Mouse (Mus musculus) heart, embryonic 11.5 days (tissue): ENCODE results near the gene Hcn2. TPM values are rescaled to one million over a fixed set of nuclear protein-coding genes. Genes with fewer than 3 reads are reported as not detected.

Source experiments
- ATAC-seq: fragments of 200-750 bp; cut with Nextera tagmentation; replicated peaks from 2 replicates; pipeline ENCODE4 v1.8.0; 2017; ENCODE audit warnings: moderate library complexity; ENCODE audit not compliant: insufficient number of reproducible peaks, low FRiP score, low TSS enrichment
- H3K27ac ChIP-seq: fragments of 300-500 bp; sonication (generic); 2 replicates; pipeline ENCODE4 v1.5.1; 2014; ENCODE audit warnings: mild to moderate bottlenecking, low read depth, low read length
- H3K27me3 ChIP-seq: fragments of 300-500 bp; sonication (generic); 2 replicates; pipeline ENCODE4 v1.6.1; 2014; ENCODE audit warnings: mild to moderate bottlenecking, low read length, mixed read lengths; ENCODE audit not compliant: control insufficient read depth, insufficient read depth
- H3K36me3 ChIP-seq: fragments of 300-500 bp; sonication (generic); 2 replicates; pipeline ENCODE4 v1.6.1; 2014; ENCODE audit warnings: mild to moderate bottlenecking, low read length, moderate library complexity, mixed read lengths; ENCODE audit not compliant: control insufficient read depth, insufficient read depth
- H3K4me1 ChIP-seq: fragments of 300-500 bp; sonication (generic); 2 replicates; pipeline ENCODE4 v1.6.1; 2014; ENCODE audit warnings: low read length; ENCODE audit not compliant: control insufficient read depth, insufficient read depth
- H3K4me2 ChIP-seq: fragments of 300-500 bp; sonication (generic); 2 replicates; pipeline ENCODE4 v1.6.1; 2014; ENCODE audit warnings: mild to moderate bottlenecking, moderate library complexity
- H3K4me3 ChIP-seq: fragments of 300-500 bp; sonication (generic); 2 replicates; pipeline ENCODE4 v1.5.1; 2014; ENCODE audit warnings: low read depth, low read length
- H3K9ac ChIP-seq: fragments of 300-500 bp; sonication (generic); 2 replicates; pipeline ENCODE4 v1.6.1; 2014; ENCODE audit warnings: mild to moderate bottlenecking, low read depth, low read length, moderate library complexity
- H3K9me3 ChIP-seq: fragments of 300-500 bp; sonication (generic); replicated peaks from 2 replicates; pipeline ENCODE4 v1.6.1; 2016; ENCODE audit warnings: low read length; ENCODE audit not compliant: control insufficient read depth
- WGBS: fragments of 180-500 bp; shearing (Covaris S2); extraction: QIAGEN DNeasy Blood & Tissue Kit; methylation state at CpG from one replicate; pipeline ENCODE4 v1.1.7; 2014; ENCODE audit not compliant: insufficient replicate concordance; 5-methylcytosine and 5-hydroxymethylcytosine counted together
- polyA plus RNA-seq: library from polyadenylated mRNA; unstranded; fragments of >200 nt; fragmentation: Nextera tagmentation; extraction: Ambion mirVana; gene quantifications from 2 replicates; pipeline ENCODE4 v1.2.1, GENCODE M21; 2014

Gene Hcn2
- polyA plus RNA-seq, 1 experiment from 2014 or later: 0.13 TPM

- Histone ChIP-seq H3K9ac (no peak overlapping the region), H3K27ac (no peak overlapping the region), H3K4me3 (no peak overlapping the region), H3K36me3 (no peaks in the 10 kb centered on the region), H3K4me1 (no peaks in the 10 kb centered on the region), H3K27me3 (peaks cover 13% of the 10 kb centered on the region), H3K9me3 (no peaks in the 10 kb centered on the region), H3K4me2 (no peak overlapping the region)
- no peak for ATAC-seq
- 63% methylated on average over 6 of the region's 6 CpGs for WGBS
Observed at GRCm38 (mm10) chr10:79723047-79723446, 6.6 kb downstream of the Hcn2 start.

- H3K36me3 ChIP-seq: no peaks in the 10 kb centered on the region
- H3K4me2 ChIP-seq: no peak overlapping the region
- WGBS: 66% methylated on average over 7 of the region's 7 CpGs
- no peaks in the 10 kb centered on the region for H3K4me1 ChIP-seq
- no peak overlapping the region for H3K4me3 ChIP-seq
- no peak for ATAC-seq
- no peak overlapping the region for H3K27ac ChIP-seq
- no peak overlapping the region for H3K9ac ChIP-seq
- peaks cover 7% of the 10 kb centered on the region for H3K27me3 ChIP-seq
- no peaks in the 10 kb centered on the region for H3K9me3 ChIP-seq
Observed at GRCm38 (mm10) chr10:79723692-79724091, 7.3 kb downstream of the Hcn2 start.

- Histone ChIP-seq H3K27me3 (no peaks in the 10 kb centered on the region; the same call in 1 of the 2 replicates), H3K9me3 (no peaks in the 10 kb centered on the region), H3K9ac (no peak overlapping the region), H3K27ac (no peak overlapping the region), H3K36me3 (no peaks in the 10 kb centered on the region), H3K4me2 (no peak overlapping the region), H3K4me3 (no peak overlapping the region), H3K4me1 (no peaks in the 10 kb centered on the region)
- 40% methylated on average over 11 of the region's 11 CpGs for WGBS
- no peak for ATAC-seq
Observed at GRCm38 (mm10) chr10:79726090-79726489, 9.7 kb downstream of the Hcn2 start.

- H3K9me3 ChIP-seq: no peaks in the 10 kb centered on the region
- ATAC-seq: no peak
- 62% methylated on average over 28 of the region's 28 CpGs for WGBS
Observed at GRCm38 (mm10) chr10:79728323-79729249, 12.2 kb downstream of the Hcn2 start.

GRCm38 (mm10) chr10:79729357-79729965 is 13.0 kb downstream of the Hcn2 start:
- Histone ChIP-seq H3K4me2 (no peak overlapping the region), H3K27ac (no peak overlapping the region), H3K4me3 (no peak overlapping the region), H3K36me3 (0 out of 2 replicates have a peak, but pooled peaks cover 3% of the 10 kb centered on the region), H3K9me3 (no peaks in the 10 kb centered on the region), H3K9ac (no peak overlapping the region), H3K27me3 (no peaks in the 10 kb centered on the region; the same call in 1 of the 2 replicates), H3K4me1 (no peaks in the 10 kb centered on the region)
- WGBS: 81% methylated on average over 13 of the region's 13 CpGs
- no peak; the same call in 1 of the 2 replicates for ATAC-seq

More at GRCm38 (mm10) chr10:79728323-79729249, 12.2 kb downstream of the Hcn2 start:
- H3K36me3 ChIP-seq: no peaks in the 10 kb centered on the region
- no peaks in the 10 kb centered on the region; the same call in 1 of the 2 replicates for H3K27me3 ChIP-seq
- H3K4me1 ChIP-seq: no peaks in the 10 kb centered on the region
- no peak overlapping the region for H3K4me2 ChIP-seq
- H3K4me3 ChIP-seq: no peak overlapping the region
- H3K9ac ChIP-seq: no peak overlapping the region
- H3K27ac ChIP-seq: no peak overlapping the region

- H3K4me1 ChIP-seq: peaks cover 3% of the 10 kb centered on the region; the same call in 1 of the 2 replicates
- H3K9ac ChIP-seq: no peak overlapping the region
- no peak overlapping the region for H3K4me2 ChIP-seq
- peaks cover 24% of the 10 kb centered on the region for H3K27me3 ChIP-seq
- peaks cover 24% of the 10 kb centered on the region for H3K36me3 ChIP-seq
- H3K27ac ChIP-seq: no peak overlapping the region
- H3K4me3 ChIP-seq: no peak overlapping the region
- whole genome bisulfite sequencing: 92% methylated on average over 1 of the region's 1 CpGs
- no peak for ATAC-seq
- peaks cover 18% of the 10 kb centered on the region for H3K9me3 ChIP-seq
Observed at GRCm38 (mm10) chr10:79732500-79732899, 16.1 kb downstream of the Hcn2 start.

GRCm38 (mm10) chr10:79733847-79734246 is 17.4 kb downstream of the Hcn2 start:
- Histone ChIP-seq H3K9me3 (peaks cover 31% of the 10 kb centered on the region), H3K4me2 (no peak overlapping the region), H3K27ac (no peak overlapping the region), H3K27me3 (peaks cover 24% of the 10 kb centered on the region), H3K9ac (no peak overlapping the region), H3K4me1 (peaks cover 3% of the 10 kb centered on the region; the same call in 1 of the 2 replicates), H3K4me3 (no peak overlapping the region), H3K36me3 (peaks cover 37% of the 10 kb centered on the region)
- WGBS: 71% methylated on average over 15 of the region's 15 CpGs
- ATAC-seq: no peak

GRCm38 (mm10) chr10:79735361-79735760 is 18.9 kb downstream of the Hcn2 start:
- peak overlapping the region; percentile 43 for H3K4me2 ChIP-seq
- 0 out of 2 replicates have a peak overlapping the region, but pooled peaks have one; percentile 12 for H3K4me3 ChIP-seq
- WGBS: 27% methylated on average over 46 of the region's 52 CpGs
- 0 out of 2 replicates have a peak overlapping the region, but pooled peaks have one; percentile 34 for H3K9ac ChIP-seq
- H3K9me3 ChIP-seq: peaks cover 47% of the 10 kb centered on the region
- peaks cover 52% of the 10 kb centered on the region for H3K36me3 ChIP-seq
- no peak overlapping the region for H3K27ac ChIP-seq
- H3K4me1 ChIP-seq: peaks cover 3% of the 10 kb centered on the region; the same call in 1 of the 2 replicates
- H3K27me3 ChIP-seq: peaks cover 24% of the 10 kb centered on the region
- no peak for ATAC-seq
